Mouse (Mus musculus) cortical plate, adult 2 months (tissue): ENCODE data around the gene Spred3.

Experiments
- CTCF ChIP-seq: fragments of 200-500 bp; IDR thresholded peaks from 2 replicates; pipeline ENCODE4 v1.5.1; 2011; ENCODE audit warnings: mild to moderate bottlenecking, control low read depth, low read length; ENCODE audit not compliant: insufficient read depth; ENCODE audit errors: extremely low read depth
- POLR2A ChIP-seq: fragments of 200-500 bp; IDR thresholded peaks from 2 replicates; pipeline ENCODE4 v1.6.1; 2011; ENCODE audit warnings: mild to moderate bottlenecking, low read length, control low read depth; ENCODE audit not compliant: insufficient read depth; ENCODE audit errors: extremely low read depth

GRCm38 (mm10) chr7:29155838-29156782, 14.1 kb downstream of the Spred3 start, which contains the start of gene Fam98c:
- TF ChIP-seq CTCF = no peak
- peak; percentile 69; the same call in 1 of the 2 replicates for TF ChIP-seq POLR2A
